Mouse (Mus musculus): ENCODE measurements around the gene Scimp.

DNA sequence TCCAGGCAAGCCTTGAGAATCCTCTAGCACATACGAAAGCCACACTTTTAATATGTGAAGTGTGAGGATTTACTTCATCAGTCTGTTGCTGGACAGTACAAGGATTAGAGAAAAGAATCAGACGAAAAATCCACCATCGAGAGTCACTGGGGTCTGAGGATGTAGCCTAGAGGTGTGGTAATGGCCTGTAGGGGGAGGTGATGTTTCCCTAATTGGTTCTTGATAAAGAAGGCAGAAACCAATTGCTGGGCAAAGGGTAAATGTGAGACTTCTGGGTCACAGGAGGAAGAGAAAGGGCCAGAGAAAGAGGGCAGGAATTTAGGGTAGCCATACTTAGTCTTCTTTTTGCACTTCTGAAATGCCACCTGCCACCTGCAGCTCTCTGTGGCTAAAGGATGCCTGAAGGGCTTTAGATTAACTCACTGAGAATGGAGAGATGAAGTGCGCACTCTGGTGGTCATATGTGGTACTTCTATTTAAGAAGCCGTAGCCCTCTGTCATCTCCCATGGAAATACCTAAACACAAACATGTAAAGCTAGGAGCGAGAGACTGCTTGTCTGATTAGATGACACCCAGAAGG, 3.2 kb upstream of the Scimp start:
- TF ChIP-seq MYOG (IDR thresholded peaks at IDR 0.05; ENCODE audit: control insufficient read depth in 1 of 3, insufficient read depth in 1 of 3, insufficient read length in 2 of 3, low read depth in 2 of 3) (no peak), POLR2A (IDR thresholded peaks at IDR 0.05; ENCODE audit: insufficient read length, low read depth) (no peak)
